Mouse (Mus musculus) intestine, embryonic 15.5 days (tissue): Measurements from ENCODE around the gene Ube2r2. TPM values are rescaled to one million over a fixed set of nuclear protein-coding genes. Genes with fewer than 3 reads are reported as not detected.

Experiments
- ATAC-seq: fragments of 200-750 bp; cut with Nextera tagmentation; 2 replicates; pipeline ENCODE4 v1.8.0; 2017; ENCODE audit warnings: moderate TSS enrichment, moderate library complexity
- H3K27ac ChIP-seq: fragments of 300-500 bp; sonication (generic); 2 replicates; pipeline ENCODE4 v1.5.1; 2015; ENCODE audit warnings: mild to moderate bottlenecking, inconsistent platforms
- H3K27me3 ChIP-seq: fragments of 300-500 bp; sonication (generic); replicated peaks from 2 replicates; pipeline ENCODE4 v1.6.1; 2015; ENCODE audit warnings: inconsistent platforms
- H3K36me3 ChIP-seq: fragments of 300-500 bp; sonication (generic); 2 replicates; pipeline ENCODE4 v1.6.1; 2015; ENCODE audit warnings: inconsistent platforms
- H3K4me1 ChIP-seq: fragments of 300-500 bp; sonication (generic); replicated peaks from 2 replicates; pipeline ENCODE4 v1.6.1; 2015; ENCODE audit warnings: inconsistent platforms
- H3K4me2 ChIP-seq: fragments of 300-500 bp; sonication (generic); replicated peaks from 2 replicates; pipeline ENCODE4 v1.6.1; 2015; ENCODE audit warnings: mild to moderate bottlenecking, inconsistent platforms
- H3K4me3 ChIP-seq: fragments of 300-500 bp; sonication (generic); replicated peaks from 2 replicates; pipeline ENCODE4 v1.5.1; 2015; ENCODE audit warnings: inconsistent platforms
- H3K9ac ChIP-seq: fragments of 300-500 bp; sonication (generic); 2 replicates; pipeline ENCODE4 v1.6.1; 2015; ENCODE audit warnings: inconsistent platforms
- H3K9me3 ChIP-seq: fragments of 300-500 bp; sonication (generic); 2 replicates; pipeline ENCODE4 v1.6.1; 2016; ENCODE audit warnings: inconsistent platforms
- WGBS: fragments of 180-500 bp; shearing (Covaris S2); methylation state at CpG from one replicate; pipeline ENCODE4 v1.1.7; 2015; 5-methylcytosine and 5-hydroxymethylcytosine counted together
- polyA plus RNA-seq: library from polyadenylated mRNA; unstranded; fragments of >200 nt; fragmentation: Nextera tagmentation; extraction: Ambion mirVana; gene quantifications from 2 replicates; pipeline ENCODE4 v1.2.1, GENCODE M21; 2015

Gene Ube2r2
- polyA plus RNA-seq, 1 experiment from 2014 or later, result 68.6 TPM

- no peaks in the 10 kb centered on the region for H3K4me1 ChIP-seq
- H3K27me3 ChIP-seq, result no peaks in the 10 kb centered on the region
- ATAC-seq, result no peak
- no peaks in the 10 kb centered on the region for H3K9me3 ChIP-seq
- H3K4me2 ChIP-seq, result no peak overlapping the region
- WGBS, result 86% methylated on average over 8 of the region's 8 CpGs
- no peak overlapping the region for H3K27ac ChIP-seq
- no peak overlapping the region for H3K4me3 ChIP-seq
- no peak overlapping the region for H3K9ac ChIP-seq
- peaks cover 69% of the 10 kb centered on the region for H3K36me3 ChIP-seq
Observed at GRCm38 (mm10) chr4:41202135-41202534, 66.6 kb downstream of the Ube2r2 start.

GRCm38 (mm10) chr4:41205751-41206150 lies 70.2 kb downstream of the Ube2r2 start:
- peaks cover 68% of the 10 kb centered on the region for H3K36me3 ChIP-seq
- no peaks in the 10 kb centered on the region for H3K27me3 ChIP-seq
- no peak overlapping the region for H3K4me3 ChIP-seq
- H3K9me3 ChIP-seq, result no peaks in the 10 kb centered on the region
- no peak overlapping the region for H3K4me2 ChIP-seq
- 88% methylated on average over 8 of the region's 8 CpGs for WGBS
- H3K27ac ChIP-seq, result no peak overlapping the region
- no peaks in the 10 kb centered on the region for H3K4me1 ChIP-seq
- no peak overlapping the region for H3K9ac ChIP-seq
- no peak for ATAC-seq

- Histone ChIP-seq H3K27ac (no peak overlapping the region), H3K4me3 (no peak overlapping the region), H3K9ac (no peak overlapping the region), H3K36me3 (peaks cover 64% of the 10 kb centered on the region), H3K4me2 (no peak overlapping the region), H3K9me3 (no peaks in the 10 kb centered on the region), H3K4me1 (no peaks in the 10 kb centered on the region), H3K27me3 (no peaks in the 10 kb centered on the region)
- no peak for ATAC-seq
- WGBS, result 85% methylated on average over 4 of the region's 4 CpGs
Observed at GRCm38 (mm10) chr4:41208050-41208449, 72.5 kb downstream of the Ube2r2 start.

- Histone ChIP-seq H3K4me2 (no peak overlapping the region), H3K27ac (no peak overlapping the region), H3K36me3 (peaks cover 44% of the 10 kb centered on the region), H3K4me1 (no peaks in the 10 kb centered on the region), H3K27me3 (no peaks in the 10 kb centered on the region), H3K4me3 (no peak overlapping the region), H3K9me3 (no peaks in the 10 kb centered on the region), H3K9ac (no peak overlapping the region)
- ATAC-seq, result no peak
- 80% methylated on average over 1 of the region's 1 CpGs for WGBS
Observed at GRCm38 (mm10) chr4:41225412-41225811, 89.9 kb downstream of the Ube2r2 start.

GRCm38 (mm10) chr4:41226351-41226750 lies 90.8 kb downstream of the Ube2r2 start:
- no peaks in the 10 kb centered on the region for H3K9me3 ChIP-seq

GRCm38 (mm10) chr4:41235621-41236020 lies 100.1 kb downstream of the Ube2r2 start:
- no peaks in the 10 kb centered on the region for H3K9me3 ChIP-seq
- H3K4me2 ChIP-seq, result no peak overlapping the region
- no peaks in the 10 kb centered on the region for H3K27me3 ChIP-seq
- no peak overlapping the region for H3K27ac ChIP-seq
- 76% methylated on average over 5 of the region's 5 CpGs for WGBS
- H3K4me3 ChIP-seq, result no peak overlapping the region
- no peak for ATAC-seq
- no peak overlapping the region for H3K9ac ChIP-seq
- H3K36me3 ChIP-seq, result peaks cover 23% of the 10 kb centered on the region
- no peaks in the 10 kb centered on the region for H3K4me1 ChIP-seq

More at GRCm38 (mm10) chr4:41226351-41226750, 90.8 kb downstream of the Ube2r2 start:
- no peak overlapping the region for H3K9ac ChIP-seq
- WGBS, result 74% methylated on average over 3 of the region's 3 CpGs
- H3K4me2 ChIP-seq, result no peak overlapping the region
- no peaks in the 10 kb centered on the region for H3K27me3 ChIP-seq
- no peak overlapping the region for H3K27ac ChIP-seq
- H3K36me3 ChIP-seq, result peaks cover 40% of the 10 kb centered on the region
- ATAC-seq, result no peak
- H3K4me3 ChIP-seq, result no peak overlapping the region
- no peaks in the 10 kb centered on the region for H3K4me1 ChIP-seq

GRCm38 (mm10) chr4:41240916-41241315 lies 105.4 kb downstream of the Ube2r2 start:
- Histone ChIP-seq H3K27me3 (no peaks in the 10 kb centered on the region), H3K27ac (no peak overlapping the region), H3K4me1 (no peaks in the 10 kb centered on the region), H3K4me3 (no peak overlapping the region), H3K4me2 (no peak overlapping the region), H3K9me3 (no peaks in the 10 kb centered on the region), H3K9ac (no peak overlapping the region), H3K36me3 (0 out of 2 replicates have a peak, but pooled peaks cover 4% of the 10 kb centered on the region)
- ATAC-seq, result no peak
- WGBS, result 82% methylated on average over 3 of the region's 3 CpGs

Other genes starting within 250 kb of the Ube2r2 start
- 309 and 393 TPM in 2 replicates for gene Spink4, start 215.7 kb upstream of the Ube2r2 start, polyA plus RNA-seq
- 172 and 190 TPM in 2 replicates for gene Bag1, start 187.4 kb upstream of the Ube2r2 start, polyA plus RNA-seq
- gene Chmp5, start 187.3 kb upstream of the Ube2r2 start, polyA plus RNA-seq, result 100 and 110 TPM in 2 replicates
- gene Nfx1, start 164.8 kb upstream of the Ube2r2 start, polyA plus RNA-seq, result 71.8 and 74.7 TPM in 2 replicates
- 0.35 and 0.62 TPM in 2 replicates for gene Aqp7, start 87.6 kb upstream of the Ube2r2 start, polyA plus RNA-seq
- gene Aqp3, start 37.6 kb upstream of the Ube2r2 start, polyA plus RNA-seq, result 2.3 and 2.8 TPM in 2 replicates
- 21.7 and 21.8 TPM in 2 replicates for gene Nol6, start 11.3 kb upstream of the Ube2r2 start, polyA plus RNA-seq
- gene Ubap2, start 139.4 kb downstream of the Ube2r2 start, polyA plus RNA-seq, result 50.1 and 52.2 TPM in 2 replicates
- 51.6 and 55.0 TPM in 2 replicates for gene Dcaf12, start 179.1 kb downstream of the Ube2r2 start, polyA plus RNA-seq
- gene Ubap1, start 213.3 kb downstream of the Ube2r2 start, polyA plus RNA-seq, result 50.0 and 56.5 TPM in 2 replicates